Mouse (Mus musculus): ENCODE measurements at regions not wholly inside any gene's neighbourhood (a gene's known extent, or its start where the extent isn't known, plus 50 kb on each side); places are given as distances from the start of the nearest gene placed in this dataset.
A peak's percentile ranks its signal among the peaks of the same experiment; 100 is the strongest.

DNA sequence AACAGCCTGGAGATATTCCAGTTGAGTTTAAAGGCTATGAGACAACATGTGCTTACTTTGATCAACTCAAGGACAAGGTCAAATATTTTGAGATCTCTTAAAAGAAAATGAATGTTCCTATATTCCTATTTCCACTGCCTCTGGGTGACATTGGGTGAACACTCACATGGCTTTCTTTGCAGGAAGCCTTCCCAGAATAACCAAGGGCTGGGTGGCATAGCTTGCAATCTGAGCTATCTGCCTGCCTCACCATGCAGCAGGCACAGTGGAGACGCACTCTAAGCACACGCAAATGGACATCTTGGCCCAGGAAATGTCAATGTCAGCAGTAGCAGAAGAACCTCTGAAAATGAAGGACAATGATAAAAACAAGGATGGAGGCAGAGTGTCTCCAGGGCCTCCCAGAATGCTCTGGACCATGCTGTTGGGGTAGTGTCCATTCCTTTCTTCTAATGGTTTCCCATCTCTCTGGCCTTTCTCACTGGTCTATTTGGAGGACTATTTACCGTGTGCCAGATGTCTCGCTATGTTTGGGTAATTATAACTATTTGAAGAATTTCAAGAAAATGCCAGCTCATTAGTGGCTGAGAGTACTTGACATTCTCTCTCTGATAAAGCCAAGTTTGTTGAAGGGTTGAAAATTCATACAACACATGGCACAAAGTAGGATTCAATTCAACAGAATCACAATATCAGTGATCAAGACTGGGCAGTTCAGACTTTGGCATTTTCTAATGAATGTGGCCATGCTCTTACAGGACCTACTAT lies 276.3 kb upstream of the Rnf32 start:
- no peak for DNase-seq (ENCODE audit: extremely low spot score, low spot score)

DNA sequence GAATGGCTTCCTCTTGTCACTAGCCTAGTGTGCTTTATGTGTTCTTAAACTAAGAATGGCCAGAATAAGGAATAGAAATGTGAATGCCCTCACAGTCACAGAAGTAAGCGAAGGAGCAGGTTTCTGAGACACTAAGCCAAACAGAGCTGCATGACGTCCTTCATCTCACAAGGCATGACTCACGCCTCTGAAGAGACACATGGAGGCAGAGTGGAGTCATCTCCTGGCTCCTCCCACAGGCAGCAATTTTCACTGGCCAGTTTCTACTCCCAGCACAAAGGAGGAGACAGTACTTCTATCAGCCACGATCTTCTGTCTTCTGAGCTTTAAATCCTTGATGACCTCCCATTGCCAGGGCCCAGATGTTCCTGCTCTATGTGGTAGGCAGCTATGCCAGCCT lies 291.3 kb upstream of the Rnf32 start:
- DNase-seq (ENCODE audit: extremely low spot score, low spot score): no peak

DNA sequence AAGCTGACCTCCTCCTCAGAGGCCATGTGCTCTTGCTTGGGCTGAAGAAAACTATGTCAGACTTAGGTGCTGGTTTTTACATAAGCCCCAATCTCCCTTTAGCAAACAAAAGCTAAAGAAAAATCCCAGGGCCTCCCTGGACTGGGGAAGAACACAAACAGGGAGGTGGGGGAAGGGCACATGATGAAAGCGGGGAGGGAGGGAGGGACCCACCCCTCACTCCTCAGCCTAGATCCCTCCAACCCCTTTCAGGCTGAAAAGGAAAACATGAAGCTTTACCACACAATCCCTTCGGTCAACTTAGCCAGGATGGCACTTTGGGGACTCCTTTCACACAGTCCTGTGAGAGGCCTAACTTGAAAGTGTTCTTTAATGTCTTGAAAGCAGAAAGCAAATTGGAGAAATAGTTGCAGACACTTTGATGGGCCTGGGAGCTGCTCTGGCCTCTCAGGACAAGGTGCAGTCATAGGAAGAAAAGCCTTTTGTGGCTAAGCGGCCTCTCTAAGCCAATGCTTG lies 291.9 kb upstream of the Rnf32 start:
- DNase-seq (ENCODE audit: extremely low spot score, low spot score): no peak

DNA sequence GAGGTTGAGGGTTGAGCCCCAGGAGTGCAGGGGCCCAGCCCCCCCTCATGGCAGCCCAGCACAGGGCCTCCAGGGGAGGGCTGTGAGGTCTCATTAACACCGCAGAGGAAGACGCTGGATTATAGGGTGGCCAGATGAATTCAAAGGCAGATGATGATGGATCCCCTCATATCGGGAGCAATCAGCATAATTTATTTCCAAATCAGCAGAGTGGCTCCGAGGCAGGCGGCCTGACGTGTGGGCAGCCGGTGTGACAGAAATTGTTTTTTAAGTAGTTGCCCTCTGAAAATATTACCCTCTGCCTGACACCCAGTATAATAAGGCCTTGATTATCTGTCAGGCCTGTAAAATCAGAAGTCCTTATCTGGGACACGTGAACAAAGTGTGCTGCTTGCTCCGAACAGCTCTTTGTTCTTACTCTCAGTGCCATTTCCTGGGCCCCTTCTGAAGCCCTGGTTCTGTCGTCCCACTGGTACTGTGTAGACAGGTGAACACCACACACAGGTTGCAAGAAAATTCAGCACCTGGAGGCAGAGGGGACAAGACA lies 303.0 kb upstream of the Rnf32 start:
- no peak for DNase-seq (ENCODE audit: extremely low spot score, low spot score)

DNA sequence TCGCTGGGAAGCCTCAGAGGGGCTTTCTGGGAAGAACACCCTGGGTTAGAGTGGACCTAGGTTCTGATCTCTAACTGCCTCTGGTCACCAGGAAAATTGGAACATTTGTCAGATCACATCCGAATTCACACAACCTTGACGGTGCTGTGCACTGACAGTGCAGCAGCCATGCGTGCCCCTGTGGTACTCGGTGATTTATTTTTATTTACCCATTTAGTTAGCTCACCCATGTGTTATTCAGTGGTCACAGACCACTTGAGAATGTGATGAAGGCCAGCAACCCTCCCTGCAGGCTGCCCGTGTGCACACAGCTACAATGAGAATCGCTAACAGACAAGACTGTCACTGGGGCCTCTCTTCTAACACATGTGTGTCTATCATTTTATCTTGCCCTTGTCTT lies 303.8 kb upstream of the Rnf32 start:
- no peak for DNase-seq (ENCODE audit: extremely low spot score, low spot score)

DNA sequence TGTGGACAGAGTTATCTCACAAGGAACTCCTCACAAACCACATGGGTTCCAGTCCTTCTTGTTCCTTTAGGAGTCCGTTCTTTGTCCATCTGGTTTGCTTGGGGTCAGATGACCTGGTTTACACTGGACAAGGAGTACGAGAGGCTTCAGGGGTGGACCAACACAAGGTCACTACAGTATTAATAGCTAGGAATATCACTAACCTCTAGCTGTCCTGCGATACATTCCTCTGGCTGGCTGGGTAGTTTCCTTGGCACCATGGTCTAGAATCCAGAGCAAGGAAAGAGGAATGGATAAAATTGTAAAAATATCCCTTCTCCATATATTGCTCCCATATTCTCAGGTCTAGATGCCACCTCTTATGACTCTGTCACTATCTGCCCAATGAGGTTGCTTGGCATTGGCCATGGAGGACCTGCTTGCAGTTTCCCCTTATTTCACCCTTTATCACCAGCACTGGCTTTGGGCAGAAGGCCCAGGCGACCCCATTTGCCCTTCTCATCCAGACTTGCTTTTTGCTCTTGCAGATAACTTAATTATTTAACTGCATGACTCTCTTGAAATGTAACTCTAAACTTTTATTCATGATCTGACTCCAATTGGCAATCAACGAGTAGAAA lies 310.9 kb upstream of the Rnf32 start:
- DNase-seq (ENCODE audit: extremely low spot score, low spot score): no peak

DNA sequence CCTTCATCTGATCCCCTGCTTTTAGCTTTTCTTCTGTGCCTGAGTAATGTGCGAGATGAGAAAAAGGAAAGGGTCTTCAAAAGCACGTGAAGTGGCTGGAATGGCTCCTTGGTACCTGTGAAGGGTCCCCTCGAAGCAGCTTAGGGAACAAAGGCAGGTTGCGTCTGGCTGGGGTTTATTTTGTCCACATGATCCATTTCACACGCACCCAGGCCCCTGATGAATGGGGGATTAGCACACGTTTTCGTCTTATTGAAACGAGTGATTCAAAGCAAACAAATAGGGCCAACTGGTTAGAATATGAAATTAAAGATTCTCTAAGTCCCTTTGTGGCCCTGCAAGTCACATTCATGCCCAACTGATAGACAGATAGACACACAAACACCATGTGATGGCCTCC lies 319.6 kb upstream of the Rnf32 start:
- DNase-seq (ENCODE audit: extremely low spot score, low spot score): no peak

DNA sequence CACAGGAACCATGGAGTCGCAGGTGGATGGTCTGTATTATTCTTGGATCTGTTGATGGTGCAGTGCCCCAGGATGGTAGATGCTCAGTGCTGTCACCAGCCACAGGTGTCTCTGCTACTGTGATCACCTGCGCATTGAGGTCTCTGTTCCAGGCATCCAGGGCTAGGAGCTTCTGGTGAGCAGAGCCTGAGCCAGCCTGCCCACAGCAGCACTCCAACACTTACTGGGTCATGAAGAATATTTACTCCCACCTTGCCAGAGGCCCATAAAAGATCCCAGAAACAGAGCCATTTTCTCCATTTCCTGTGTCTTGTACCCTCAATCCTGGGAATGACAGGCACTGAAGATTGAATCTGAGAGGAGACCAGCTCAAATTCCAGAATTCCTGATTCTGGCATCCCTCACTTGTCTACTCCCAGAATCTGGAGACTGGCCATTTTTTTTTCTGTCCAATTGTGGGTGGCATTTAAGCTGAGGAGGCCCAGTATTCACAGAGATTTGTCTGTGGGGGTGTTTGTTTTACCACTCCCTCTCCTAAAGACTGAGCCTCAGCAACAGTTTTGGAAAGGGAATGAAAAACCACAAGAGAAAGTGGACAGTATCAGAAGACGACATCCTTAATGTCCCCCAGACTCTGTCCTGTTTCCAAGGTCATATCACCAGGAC lies 322.1 kb upstream of the Rnf32 start:
- DNase-seq (ENCODE audit: extremely low spot score, low spot score): no peak

DNA sequence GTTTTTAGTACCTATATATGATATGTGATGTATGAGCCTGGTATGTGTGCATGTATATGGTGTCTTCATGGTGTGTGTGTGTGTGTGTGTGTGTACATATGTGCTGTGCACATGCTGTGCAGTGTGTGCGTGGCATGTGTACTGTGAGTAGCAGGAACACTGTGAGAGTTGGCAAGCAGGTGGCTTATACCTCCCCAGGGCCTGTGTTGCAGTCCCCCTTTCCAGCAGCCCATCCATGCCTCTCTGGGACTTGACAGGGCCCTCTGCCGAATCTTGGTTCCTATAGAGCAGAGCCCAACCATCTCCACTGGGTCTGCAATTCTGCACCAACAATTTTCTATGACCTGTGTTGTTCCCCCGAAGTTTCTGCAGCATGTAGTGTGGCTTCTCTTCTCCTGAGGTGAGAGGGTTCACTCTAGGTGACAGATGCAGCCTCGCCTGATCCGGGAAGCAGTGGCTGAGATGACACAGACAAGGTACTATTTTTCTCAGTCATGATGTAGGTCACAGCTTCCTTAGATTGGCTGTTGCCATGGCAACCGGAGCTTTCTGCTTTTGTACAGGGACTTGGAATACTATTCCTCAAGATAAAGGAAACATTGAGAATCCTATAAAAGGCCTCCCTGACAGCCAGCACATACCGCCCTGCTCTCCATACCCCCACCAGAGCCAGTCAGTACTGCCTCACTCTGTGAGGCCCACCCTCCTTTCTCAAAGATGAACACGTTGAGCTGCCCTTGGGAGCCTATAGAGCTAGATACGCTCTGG lies 336.0 kb upstream of the Rnf32 start:
- peak; percentile 13 for DNase-seq (ENCODE audit: extremely low spot score, low spot score)

DNA sequence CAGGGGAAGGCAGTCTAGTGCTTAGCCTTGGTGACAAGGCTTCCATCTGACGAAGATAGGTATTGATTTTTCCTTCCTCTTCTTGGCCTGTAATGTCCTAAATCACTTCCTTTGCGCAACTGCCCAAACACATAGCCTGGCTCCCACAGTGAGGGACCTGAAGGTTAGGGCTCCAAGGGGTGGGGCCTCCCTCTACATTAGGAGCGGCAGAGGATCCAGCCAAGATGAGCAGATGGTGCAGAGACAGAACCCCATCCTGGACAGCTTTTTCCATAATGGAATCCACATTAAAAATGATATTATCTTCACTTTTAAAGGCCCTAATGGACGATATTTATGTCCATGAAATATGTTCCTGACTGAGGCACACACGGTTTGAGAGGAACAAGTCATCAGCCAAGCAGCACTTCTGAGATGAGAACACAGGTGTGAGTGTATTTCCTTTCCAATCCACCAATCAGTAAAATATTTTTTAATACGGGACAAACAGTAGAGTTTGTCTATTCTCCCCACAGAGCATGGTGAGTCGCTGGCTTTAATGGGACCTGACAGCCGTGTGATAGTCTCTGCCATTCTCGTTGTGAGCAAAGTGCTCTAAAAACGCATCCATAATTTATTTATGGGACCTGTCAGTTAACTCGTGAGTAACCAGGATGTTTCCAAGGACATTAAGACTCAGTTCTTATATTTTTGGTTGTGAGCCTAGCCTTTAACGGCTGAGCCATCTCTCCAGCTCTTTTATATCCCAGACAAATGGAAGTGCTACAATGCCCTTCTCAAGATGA lies 357.5 kb upstream of the Rnf32 start:
- no peak for DNase-seq (ENCODE audit: extremely low spot score, low spot score)

DNA sequence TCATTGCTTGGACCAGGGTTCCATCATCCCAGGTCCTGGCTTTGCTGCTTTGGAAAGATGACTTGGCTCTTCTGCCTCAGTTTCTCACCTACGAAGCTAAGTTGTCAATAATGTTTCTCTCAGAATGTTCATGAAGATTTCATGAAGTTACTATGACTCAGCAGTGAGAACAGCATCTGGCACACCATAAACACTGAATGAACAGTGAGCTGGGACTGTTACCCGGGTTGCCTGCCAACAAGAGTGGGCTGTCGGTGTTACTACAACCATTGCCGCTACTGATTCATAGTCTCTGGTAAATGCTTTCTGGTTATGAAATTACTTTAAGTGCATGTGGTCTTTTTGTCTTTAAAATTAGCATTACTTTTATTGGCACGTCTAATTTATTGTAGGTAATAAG lies 352.0 kb upstream of the Shh start:
- no peak for DNase-seq (ENCODE audit: extremely low spot score, low spot score)

DNA sequence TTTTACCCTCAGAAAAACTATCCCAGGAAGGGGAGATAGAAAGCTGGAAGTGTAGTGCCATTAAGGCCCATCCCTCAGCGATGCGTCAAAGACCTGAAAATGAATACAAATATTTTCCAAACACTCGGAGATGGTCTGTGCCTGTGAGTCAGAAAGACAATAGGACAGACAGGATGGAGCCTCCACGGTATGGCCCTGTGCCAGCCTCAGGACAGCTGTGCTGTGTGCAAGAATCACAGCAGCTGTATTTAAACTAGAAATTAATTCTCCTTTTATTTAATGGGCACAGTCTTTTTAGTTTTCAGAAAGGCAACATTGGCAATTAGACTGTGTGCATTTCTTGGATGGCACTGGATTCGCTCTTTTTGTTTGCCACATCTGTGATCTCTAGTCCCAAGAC lies 340.9 kb upstream of the Shh start:
- no peak for DNase-seq (ENCODE audit: extremely low spot score, low spot score)

DNA sequence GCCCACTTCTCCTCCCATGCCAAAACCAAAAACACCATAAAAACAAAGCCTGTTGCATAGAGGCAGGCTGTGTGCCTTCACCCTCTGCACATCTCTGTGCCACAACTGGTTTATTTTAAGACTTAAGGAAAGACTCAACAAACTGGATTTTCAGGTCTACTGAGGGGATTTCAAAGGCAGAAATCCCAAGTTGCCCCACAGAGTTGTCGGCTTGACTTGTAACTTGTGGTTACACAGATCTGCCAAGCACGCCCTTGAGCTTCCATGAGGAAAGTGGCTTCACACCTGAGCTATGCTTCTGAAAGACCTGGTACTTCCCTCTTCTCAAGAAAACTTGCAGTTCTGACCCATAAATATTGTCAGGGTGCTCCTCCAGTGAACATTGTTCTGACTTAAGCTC lies 332.4 kb upstream of the Shh start:
- no peak for DNase-seq (ENCODE audit: extremely low spot score, low spot score)

DNA sequence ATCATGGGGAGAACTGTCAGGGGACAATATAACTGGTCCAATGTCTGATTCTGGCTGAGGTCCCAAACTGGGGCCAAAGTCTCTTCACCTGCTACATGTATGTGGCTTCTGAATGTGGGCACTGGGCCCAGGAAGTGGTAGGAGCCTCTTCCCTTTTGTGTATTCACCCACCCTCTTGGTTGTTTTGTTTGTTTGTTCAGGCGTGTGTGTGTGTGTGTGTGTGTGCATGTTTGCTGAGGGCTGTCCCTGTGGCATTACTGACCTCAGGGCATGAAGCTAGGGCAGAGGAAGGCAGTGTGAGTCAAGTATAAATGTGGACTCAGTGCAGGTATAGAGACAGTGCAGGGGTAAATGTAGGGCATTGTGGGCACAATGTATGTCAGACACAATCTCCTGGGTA lies 331.3 kb upstream of the Shh start:
- DNase-seq (ENCODE audit: extremely low spot score, low spot score): no peak

DNA sequence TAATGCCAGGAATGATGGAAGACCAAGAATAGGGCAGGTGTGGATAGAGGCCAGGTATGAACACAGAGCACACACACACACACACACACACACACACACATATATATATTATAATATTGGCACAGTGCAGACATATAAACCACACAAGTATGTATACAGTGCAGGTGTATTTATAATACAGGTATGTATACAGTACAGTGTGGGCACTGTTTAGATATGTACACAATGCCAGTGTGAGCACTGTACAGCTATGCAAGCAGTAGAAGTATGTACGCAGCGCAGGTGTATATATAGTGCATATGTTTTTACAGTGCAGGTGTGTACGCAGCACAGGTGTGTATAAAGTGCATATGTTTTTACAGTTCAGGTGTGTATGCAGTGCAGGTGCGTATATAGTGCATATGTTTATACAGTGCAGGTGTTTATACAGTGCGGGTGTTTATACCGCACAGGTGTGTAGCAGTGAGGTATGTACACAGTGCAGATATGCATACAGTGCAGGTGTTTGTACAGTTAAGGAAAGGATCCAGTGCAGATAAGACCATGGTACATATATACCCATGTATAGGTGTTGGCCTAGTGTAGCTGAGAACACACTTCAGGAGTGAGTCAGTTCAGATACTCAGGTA lies 328.2 kb upstream of the Shh start:
- no peak for DNase-seq (ENCODE audit: extremely low spot score, low spot score)

DNA sequence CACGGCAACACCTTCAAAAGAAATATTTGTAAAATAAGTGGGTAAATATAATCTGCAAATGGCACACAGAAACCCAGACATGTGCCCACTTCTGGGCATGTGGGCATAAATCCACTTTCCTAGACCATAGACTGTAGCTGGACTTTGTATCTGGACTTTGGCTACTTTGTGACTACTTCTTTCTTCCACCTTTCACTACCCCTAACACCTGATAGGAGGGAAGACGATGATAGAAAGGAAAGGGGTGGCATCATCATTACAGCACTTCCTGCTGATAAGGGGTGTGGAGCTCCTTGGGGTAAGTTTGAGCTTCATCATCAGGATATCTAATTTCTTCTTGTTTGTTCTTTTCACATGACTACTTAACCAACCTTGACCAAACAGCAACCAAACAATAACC lies 326.7 kb upstream of the Shh start:
- no peak for DNase-seq (ENCODE audit: extremely low spot score, low spot score)

DNA sequence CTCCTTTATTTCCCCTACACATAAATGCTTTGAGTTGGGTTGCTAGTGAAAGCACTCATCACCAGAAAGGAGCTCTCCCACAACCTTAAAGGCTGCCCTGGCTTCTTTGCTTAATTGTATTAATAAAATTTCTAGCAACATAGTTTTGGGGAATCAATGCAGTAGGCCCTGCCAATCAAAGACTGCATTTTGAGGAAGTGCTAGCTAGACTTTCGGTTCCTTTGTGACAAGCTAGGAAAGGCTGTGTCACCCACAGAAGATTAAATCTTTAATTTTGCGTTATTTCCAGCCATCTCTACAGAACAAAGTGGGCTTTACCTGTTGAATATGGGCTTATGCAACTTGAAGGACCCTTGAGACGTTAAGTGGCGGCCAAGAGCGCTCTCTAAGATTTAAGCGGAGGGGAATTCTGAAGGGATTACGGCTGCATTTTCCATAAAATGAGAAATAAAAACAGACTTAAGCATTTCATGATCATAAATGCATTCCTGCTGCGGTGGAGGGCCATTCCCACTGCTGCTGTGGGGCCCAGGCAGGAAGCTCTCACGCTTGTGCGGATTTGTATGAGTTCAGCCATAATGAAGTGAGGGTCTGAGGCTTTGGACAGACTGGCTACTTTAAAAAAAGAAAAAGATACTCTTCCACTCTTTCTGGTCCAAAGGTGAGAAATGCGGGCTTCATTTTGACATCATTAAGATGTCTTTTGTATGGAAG lies 318.4 kb upstream of the Shh start:
- no peak for DNase-seq (ENCODE audit: extremely low spot score, low spot score)

DNA sequence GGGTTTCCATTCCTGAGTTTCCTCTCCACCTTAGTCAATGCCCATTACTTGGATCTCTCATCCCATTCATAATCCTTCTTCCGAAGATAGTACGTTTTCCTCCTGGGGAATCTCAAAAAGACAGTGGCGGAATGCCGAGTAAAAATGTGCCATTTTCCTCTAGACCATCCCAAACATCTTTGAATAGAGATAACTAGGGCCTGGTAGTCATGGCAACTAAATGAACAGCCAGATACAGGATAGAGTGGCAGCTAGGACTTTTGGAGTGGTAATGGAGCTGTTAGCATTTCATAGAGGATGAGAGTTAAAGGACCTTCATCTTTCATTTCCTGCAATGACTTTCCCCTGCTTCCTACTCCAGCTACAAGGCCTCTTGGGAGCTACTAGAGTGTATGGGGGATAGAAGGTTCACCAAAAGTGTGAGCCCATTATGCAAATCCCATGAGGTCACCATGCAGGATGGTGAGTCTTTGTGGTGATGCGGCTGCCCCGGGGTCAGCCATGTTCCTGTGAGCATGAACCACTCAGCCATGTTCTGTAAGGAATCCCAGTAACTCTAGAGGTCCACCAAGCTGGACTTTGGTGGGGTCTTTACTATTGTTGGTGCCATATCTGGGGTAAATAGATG lies 317.4 kb upstream of the Shh start:
- DNase-seq (ENCODE audit: extremely low spot score, low spot score): no peak

DNA sequence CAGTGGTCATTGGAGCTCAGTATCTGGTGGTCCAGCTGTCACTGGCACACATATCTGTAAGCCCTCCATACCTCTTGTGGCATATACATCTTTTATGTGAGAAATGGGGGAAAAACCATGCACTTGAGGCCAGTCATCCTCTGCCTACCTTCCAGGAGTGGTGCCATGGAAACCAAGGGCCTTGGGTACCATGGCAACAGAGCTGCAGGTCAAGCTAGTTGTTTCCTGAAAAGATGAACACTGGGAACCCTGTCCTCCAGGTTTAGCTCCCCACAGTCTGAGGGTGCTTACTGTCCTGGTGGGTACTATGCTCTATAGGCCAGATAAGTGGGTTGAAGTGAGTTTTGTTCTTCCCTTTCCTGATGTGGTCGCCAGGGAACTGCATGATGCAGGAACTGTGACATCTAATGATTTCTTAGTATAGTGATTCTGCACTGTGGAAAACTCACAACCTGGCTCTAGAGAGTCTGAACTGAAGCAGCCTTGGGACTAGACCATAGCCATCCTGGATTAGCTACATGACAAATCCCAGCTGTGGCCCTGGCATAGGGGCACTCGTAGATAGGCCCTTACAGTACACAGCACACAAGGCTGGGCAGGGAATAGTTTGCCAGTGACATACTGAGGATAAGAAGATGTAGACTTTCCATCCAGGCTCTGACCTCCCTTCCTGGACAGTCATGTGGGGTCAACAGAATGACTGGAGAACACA lies 308.7 kb upstream of the Shh start:
- DNase-seq (ENCODE audit: extremely low spot score, low spot score): no peak

All from neural tube, embryonic 10.5 days (tissue).